Mouse (Mus musculus): ENCODE measurements around the gene Rnf166.

- TF ChIP-seq POLR2A (IDR thresholded peaks at IDR 0.05; ENCODE audit: insufficient read depth, low read depth, low read length) (no peak), CTCF (IDR thresholded peaks at IDR 0.05) (no peak)
Observed at GRCm38 (mm10) chr8:122462510-122462909, 13.4 kb downstream of the Rnf166 start.
